Mouse (Mus musculus) common myeloid progenitor, adult 5-6 weeks (primary cell): ENCODE results near the gene 4930404N11Rik. TPM values are rescaled to one million over a fixed set of nuclear protein-coding genes. Genes with fewer than 3 reads are reported as not detected.

Experiments used
- ATAC-seq: replicated peaks from 2 replicates; pipeline ENCODE4 v1.8.0; 2016; ENCODE audit warnings: low read depth, mild to moderate bottlenecking, moderate TSS enrichment, inconsistent platforms; ENCODE audit not compliant: poor library complexity, severe bottlenecking
- total RNA-seq: library from RNA; stranded (forward); fragments of 200-1000, 187-1606 nt; gene quantifications from 2 replicates; pipeline ENCODE4 v1.2.3, GENCODE M21; 2017

The 4930404N11Rik gene
- 0.23 TPM in 1 of 2 replicates, not detected in the other for total RNA-seq

- ATAC-seq, result peak; percentile 29
Measured at GRCm38 (mm10) chr10:81365672-81366476, at the start of gene 4930404N11Rik. Gene 4930404N11Rik, minus strand, starts transcription at chr10:81365816.

DNA sequence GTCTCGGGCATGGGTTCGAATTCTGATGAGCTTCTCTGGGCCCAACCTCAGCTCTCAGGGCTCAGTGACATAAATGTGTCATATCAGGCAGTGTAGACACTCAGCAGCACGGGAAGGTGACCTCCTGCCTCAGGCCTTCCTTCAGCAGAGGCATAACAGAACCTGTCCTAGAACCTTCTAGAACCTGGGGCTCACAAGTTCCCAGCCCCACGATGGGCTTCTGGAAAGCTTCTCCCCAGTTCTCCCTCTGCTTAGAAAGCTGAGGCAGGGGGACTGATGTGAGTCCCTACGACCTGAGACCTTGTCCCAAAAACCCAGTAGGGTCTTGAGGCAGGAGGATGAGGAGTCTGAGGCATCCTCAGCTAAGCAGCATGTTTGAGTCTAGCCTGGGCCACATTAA lies 49.5 kb upstream of the 4930404N11Rik start:
- no peak for ATAC-seq

GRCm38 (mm10) chr10:81414682-81415081 lies 49.1 kb upstream of the 4930404N11Rik start:
- ATAC-seq, result no peak

DNA sequence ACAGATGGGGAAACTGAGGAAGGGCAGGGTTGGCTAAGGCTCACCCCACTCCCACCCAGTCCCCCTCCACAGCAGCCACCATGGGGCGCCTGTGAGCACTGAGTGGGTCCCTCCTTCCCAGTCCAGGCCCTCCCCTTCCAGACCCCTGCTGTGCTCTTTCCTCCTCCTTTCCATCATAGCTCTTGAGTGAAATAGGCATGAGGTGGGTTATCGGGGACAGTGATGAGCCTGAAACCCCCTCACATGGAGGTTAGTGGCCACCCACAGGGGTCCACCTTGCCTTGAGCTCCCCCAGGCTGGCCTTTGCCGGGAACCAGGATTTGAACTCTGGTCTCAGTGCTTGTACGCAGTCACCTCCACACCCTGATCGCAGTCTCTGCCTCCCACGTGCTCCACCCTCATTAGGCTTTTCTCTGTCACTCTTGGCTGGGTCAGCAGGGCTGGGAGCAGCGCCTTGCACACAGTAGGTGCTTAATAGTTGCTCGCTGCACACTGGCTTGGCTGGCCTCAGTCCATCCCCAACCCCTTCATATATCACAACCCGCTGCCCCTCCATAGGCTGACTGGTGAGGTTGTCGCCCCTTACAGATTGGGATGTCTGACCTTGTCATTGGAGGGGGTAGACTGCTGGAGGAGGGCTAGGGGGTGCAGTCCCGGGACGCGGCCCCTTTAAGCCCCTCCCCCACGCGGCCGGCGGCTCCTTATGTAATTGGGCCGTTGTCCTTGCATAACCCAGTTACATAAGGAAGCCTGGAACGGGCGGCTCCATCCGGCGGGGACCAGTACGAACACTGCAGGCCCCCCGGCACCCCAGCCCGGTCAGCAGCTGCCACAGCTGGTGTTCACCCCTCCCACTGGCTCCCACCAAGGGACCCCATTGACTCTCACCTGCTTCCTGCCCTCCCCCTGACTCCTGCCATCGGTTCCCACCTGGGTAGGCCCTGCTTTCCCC lies 48.0 kb upstream of the 4930404N11Rik start:
- ATAC-seq, result peak; percentile 55

DNA sequence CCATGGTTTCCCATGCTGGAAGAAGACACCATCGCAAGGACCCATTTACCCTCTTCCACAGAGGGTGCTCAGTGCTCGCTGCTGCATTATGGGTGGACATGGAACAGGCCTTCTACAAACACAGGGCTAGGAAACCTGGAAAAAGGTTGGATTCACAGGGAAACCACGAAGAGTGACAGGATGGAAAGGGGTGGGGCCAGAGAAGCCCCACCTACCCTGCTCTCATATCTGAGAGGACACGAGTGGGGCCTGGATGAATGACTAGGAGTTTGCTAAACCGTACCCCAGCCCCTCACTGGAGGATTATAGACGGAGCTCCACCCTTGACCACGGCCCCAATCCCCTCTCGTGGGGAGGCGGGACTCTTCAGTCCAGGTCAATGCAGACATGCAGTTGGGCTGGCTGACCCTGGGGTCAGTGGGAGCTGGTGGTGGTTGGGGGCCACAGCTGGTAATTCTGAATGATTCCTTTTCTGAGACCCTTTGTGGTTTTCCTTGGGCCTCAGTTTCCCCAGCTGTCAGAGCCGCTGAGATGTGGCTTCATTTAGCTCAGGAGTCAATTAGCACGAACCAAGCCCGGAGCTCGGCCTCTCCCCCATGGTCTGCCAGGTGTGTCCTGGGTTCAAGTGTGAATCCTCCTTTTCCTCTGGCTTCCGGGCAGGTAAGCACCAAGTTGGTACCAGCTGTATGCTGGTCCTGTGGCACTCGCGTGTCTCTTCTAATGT lies 47.1 kb upstream of the 4930404N11Rik start:
- ATAC-seq, result no peak

GRCm38 (mm10) chr10:81411471-81412400 lies 46.1 kb upstream of the 4930404N11Rik start:
- ATAC-seq, result no peak

DNA sequence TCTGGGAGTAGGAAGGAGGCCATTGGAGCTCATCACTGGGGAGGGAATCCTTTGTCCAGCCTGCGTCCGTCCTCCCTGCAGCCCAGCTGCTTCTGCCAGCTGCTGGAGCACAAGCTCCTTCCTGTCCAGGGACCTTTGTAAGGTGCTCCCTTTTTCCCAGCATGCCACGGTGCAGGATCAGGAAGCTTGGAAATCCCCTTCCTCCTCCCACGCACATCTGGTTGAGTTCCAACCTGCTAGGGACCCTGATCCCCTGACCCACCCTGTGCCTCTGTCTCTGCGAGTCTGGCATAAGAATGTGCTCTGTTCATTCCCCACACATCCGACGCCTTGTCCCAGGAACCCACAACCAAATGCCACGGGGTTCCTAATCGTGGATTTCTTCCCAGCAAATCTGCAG lies 45.4 kb upstream of the 4930404N11Rik start:
- no peak for ATAC-seq

DNA sequence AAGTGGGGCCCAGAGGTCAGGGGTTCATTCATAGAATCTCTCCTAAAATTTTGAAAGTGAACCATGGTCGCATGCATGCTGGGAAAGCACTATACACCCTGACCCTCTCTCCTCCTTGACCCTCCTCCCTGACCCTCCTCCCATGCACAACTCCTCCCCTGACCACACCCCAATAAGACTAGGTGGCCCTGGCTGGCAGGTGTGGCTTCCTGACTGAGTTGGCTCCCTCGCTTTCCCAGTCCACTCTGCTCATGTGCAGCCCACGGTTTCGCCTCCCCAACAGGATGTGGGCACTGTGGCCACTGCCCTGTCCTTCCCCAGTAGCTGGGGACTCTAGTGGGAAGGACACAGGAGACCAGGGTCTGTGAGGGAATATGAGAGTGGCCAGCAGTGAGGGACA lies 44.7 kb upstream of the 4930404N11Rik start:
- no peak for ATAC-seq

DNA sequence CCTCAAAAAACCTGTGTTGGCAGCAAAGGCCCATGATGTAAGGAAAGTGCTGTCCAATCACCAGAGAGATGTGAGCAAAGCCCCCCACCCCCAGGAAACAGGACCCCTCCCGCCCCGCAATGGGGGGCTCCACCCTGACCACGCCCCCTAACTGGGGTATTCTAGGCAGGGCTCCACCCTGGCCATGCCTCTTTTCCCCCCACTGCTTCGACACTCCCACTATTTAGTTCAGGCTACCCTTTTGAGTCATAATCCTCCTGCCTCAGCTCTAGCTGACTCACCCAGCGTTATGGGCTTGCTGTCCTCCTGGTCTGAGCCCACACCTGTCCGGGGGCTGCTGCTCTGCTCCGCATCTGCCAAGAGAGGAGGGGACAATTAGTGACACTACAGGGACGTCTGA lies 43.7 kb upstream of the 4930404N11Rik start:
- no peak for ATAC-seq

GRCm38 (mm10) chr10:81408871-81409291 lies 43.3 kb upstream of the 4930404N11Rik start:
- ATAC-seq, result peak; percentile 54

GRCm38 (mm10) chr10:81408424-81408729 lies 42.8 kb upstream of the 4930404N11Rik start:
- ATAC-seq, result no peak

GRCm38 (mm10) chr10:81407539-81408423 lies 42.2 kb upstream of the 4930404N11Rik start:
- ATAC-seq, result peak; percentile 67

- no peak for ATAC-seq
Measured at GRCm38 (mm10) chr10:81406504-81407440, 41.2 kb upstream of the 4930404N11Rik start.

DNA sequence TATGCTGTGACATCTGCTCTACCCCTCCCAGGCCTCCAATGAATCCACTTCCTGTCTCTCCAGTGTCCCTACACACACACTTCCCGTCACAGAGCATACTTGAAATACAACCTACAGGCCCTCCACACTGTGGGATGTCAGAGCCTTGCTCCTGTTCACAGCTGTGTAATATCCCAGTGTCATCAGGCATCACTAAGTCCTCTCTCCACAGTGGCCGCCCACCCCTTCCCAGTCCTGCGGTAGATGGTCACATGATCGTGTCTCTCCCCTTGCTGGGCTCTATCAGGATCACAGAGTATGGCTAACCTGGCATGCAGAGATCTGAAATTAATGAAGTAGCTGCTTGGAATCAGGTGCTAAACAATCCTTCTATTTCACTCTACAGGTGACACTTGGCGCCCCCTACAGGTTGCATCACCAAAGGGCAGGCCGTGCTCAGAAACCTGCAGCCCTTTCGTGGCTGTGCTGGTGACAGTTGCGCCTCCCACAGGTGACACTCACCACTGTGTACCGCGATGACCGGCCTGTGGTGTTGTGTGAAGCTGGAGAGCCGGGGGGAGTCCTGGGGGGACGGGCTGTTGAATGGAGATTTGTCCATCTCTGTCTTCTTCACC lies 40.1 kb upstream of the 4930404N11Rik start:
- ATAC-seq, result no peak

- ATAC-seq, result peak; percentile 24
Measured at GRCm38 (mm10) chr10:81404720-81405119, 39.1 kb upstream of the 4930404N11Rik start.

DNA sequence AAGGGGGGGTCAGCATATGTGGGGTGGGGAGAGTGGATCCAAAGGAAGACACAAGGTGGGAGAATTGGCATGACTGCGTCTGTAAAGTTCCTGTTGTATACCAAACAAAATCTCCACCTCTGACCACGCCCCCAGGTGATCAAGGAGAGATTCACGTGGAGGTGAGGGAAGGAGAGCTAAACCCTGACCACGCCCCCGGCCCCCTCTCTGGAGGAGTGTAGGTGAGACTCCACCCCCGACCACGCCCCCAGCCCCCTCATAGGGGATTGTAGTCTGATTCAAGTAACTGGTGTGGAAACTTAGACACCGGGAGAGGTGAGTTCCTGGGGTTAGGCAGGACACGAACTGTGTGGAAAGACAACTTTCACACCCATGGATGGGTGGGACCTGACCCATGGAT lies 38.5 kb upstream of the 4930404N11Rik start:
- ATAC-seq, result no peak

DNA sequence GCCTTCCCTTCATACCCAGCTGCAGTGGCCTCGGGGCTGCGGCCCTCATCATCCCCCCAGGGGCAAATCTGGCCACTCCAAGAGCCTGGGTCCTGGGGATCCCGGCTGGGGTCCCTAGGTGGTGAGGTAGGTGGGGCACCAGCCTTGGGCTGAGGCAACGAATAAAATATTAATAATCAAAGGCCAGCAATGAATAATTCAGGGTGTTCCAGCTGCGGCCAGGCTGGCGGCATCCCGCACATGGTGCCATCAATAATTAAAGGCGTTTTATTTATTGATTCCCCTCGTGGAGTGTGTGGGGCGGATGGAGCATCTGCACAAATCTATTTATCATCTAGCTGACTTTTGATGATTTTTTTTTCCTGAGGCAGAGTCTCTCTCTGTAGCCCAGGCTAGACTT lies 37.9 kb upstream of the 4930404N11Rik start:
- no peak for ATAC-seq
